Mouse (Mus musculus) forebrain, embryonic 16.5 days (tissue): ENCODE measurements around the gene Samd8. TPM values are rescaled to one million over a fixed set of nuclear protein-coding genes. Genes with fewer than 3 reads are reported as not detected.

ENCODE experiments used
- ATAC-seq: fragments of 200-750 bp; cut with Nextera tagmentation; 2 replicates; pipeline ENCODE4 v1.8.0; 2017; ENCODE audit warnings: mild to moderate bottlenecking, moderate library complexity
- H3K27ac ChIP-seq: fragments of 300-500 bp; sonication (generic); 2 replicates; pipeline ENCODE4 v1.5.1; 2014; ENCODE audit warnings: low read length, control low read depth
- H3K27me3 ChIP-seq: fragments of 300-500 bp; sonication (generic); replicated peaks from 2 replicates; pipeline ENCODE4 v1.6.1; 2014; ENCODE audit warnings: low read length; ENCODE audit not compliant: control insufficient read depth, insufficient read depth
- H3K36me3 ChIP-seq: fragments of 300-500 bp; sonication (generic); 2 replicates; pipeline ENCODE4 v1.6.1; 2014; ENCODE audit not compliant: control insufficient read depth, insufficient read depth
- H3K4me1 ChIP-seq: fragments of 300-500 bp; sonication (generic); replicated peaks from 2 replicates; pipeline ENCODE4 v1.6.1; 2014; ENCODE audit warnings: low read length; ENCODE audit not compliant: control insufficient read depth, insufficient read depth
- H3K4me2 ChIP-seq: fragments of 300-500 bp; sonication (generic); 2 replicates; pipeline ENCODE4 v1.6.1; 2014; ENCODE audit warnings: mild to moderate bottlenecking, low read length, control low read depth
- H3K4me3 ChIP-seq: fragments of 300-500 bp; sonication (generic); replicated peaks from 2 replicates; pipeline ENCODE4 v1.5.1; 2014; ENCODE audit warnings: mild to moderate bottlenecking, low read length, control low read depth
- H3K9ac ChIP-seq: fragments of 300-500 bp; sonication (generic); replicated peaks from 2 replicates; pipeline ENCODE4 v1.6.1; 2014; ENCODE audit warnings: low read depth, low read length, control low read depth
- H3K9me3 ChIP-seq: fragments of 300-500 bp; sonication (generic); 2 replicates; pipeline ENCODE4 v1.6.1; 2016; ENCODE audit warnings: low read length; ENCODE audit not compliant: control insufficient read depth
- WGBS: fragments of 180-500 bp; shearing (Covaris S2); extraction: QIAGEN DNeasy Blood & Tissue Kit; methylation state at CpG from one replicate; pipeline ENCODE4 v1.1.7; 2014; 5-methylcytosine and 5-hydroxymethylcytosine counted together
- polyA plus RNA-seq: library from polyadenylated mRNA; unstranded; fragments of >200 nt; fragmentation: Nextera tagmentation; extraction: Ambion mirVana; gene quantifications from 2 replicates; pipeline ENCODE4 v1.2.1, GENCODE M21; 2015

Samd8 gene
- polyA plus RNA-seq = 23.1 and 24.6 TPM in 2 replicates

DNA sequence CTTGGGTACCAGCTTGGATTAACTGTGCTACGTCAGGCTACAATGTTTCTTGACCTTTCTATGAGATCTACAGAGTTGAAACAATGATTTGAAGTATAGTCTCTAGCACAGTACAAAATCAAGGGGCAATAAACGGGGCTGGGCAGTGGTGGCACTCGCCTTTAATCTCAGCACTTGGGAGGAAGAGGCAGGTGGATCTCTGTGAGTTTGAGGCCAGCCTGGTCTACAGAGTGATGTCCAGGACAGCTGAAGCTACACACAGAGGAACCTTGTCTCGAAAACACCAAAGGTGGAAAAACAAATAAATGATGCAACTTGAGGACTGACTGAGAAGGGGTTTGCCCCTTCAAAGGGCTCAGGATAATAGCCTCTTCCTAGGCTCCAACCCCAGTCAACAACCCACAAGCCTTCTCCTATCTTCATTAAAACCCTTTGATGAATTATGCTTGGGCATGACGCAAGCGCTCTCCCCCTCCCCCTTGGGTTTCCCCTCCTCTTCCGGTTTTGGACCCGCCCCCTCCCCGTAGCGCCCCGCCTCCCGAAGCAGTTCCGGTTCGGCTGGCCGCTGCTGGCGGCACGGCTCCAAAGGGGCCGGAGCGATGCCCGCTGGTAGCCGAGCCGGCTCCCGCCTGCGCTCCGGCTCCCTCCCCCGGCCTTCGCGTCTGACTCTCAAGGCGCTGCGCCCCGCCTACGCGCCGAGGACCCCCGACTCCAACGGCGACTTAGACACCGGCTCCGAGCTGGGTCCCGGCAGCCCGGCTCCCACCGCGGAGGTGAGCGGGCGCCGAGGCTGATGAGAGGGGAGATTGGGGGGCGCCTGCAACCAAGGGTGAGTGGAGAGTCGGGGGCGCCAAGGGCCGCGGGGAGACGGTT is at the start of gene Samd8:
Gene Samd8 (plus strand): TSS at position 524 of the 873 bp plus-strand sequence.
- Histone ChIP-seq H3K9me3 (no peaks in the 10 kb centered on the region), H3K27me3 (no peaks in the 10 kb centered on the region), H3K4me2 (peak within 1 kb of the TSS; percentile 74), H3K36me3 (no peaks in the 10 kb centered on the region), H3K9ac (peak within 1 kb of the TSS; percentile 82), H3K27ac (peak within 1 kb of the TSS; percentile 86), H3K4me3 (peak within 1 kb of the TSS; percentile 84), H3K4me1 (peaks cover 13% of the 10 kb centered on the region)
- ATAC-seq = peak; percentile 82
- WGBS = 7% methylated on average over 51 of the region's 52 CpGs

DNA sequence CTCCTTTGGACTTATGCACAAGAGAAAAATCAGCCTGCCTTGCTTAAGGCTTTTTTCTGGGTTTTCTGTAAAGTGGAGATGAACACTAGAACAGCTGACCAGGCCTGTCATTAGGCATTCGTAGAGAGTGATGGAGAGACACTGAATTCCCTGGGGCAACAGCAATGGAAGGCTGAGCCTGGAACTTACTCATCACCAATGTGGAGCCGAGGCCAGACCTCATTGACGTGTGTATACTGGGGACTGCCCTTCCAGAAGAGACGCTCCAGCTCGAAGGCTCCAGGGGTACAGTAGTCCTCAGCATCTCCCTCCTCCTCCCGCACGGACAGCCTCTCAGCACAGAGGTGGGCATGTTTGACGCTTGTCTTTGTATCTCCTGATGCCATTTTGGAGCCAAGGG is 47.6 kb upstream of the Samd8 start:
- H3K9ac ChIP-seq = no peak overlapping the region
- no peak overlapping the region for H3K4me3 ChIP-seq
- no peak for ATAC-seq
- H3K4me2 ChIP-seq = no peak overlapping the region
- H3K27me3 ChIP-seq = no peaks in the 10 kb centered on the region
- H3K4me1 ChIP-seq = peaks cover 9% of the 10 kb centered on the region
- no peaks in the 10 kb centered on the region for H3K36me3 ChIP-seq
- 89% methylated on average over 8 of the region's 8 CpGs for WGBS
- no peak overlapping the region for H3K27ac ChIP-seq
- H3K9me3 ChIP-seq = no peaks in the 10 kb centered on the region

DNA sequence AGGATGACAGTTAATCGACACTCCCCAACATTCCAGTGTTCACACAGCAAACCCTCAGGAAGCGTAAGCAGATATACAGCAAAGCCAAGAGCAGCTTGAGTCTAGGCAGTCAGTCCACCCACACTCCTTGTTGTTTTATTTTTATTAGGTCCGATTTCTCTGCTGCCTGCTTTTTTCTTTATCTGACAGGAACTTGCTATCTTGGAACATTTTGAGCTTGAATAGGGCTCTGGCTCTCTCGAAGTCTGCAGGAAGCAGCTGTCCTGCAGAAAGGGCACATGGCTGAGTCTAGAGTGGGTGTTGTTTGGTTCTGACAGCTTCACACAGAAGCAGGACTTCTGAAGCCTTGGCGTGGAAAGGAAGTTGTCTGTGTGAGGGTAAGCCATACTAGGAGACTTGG is 47.1 kb upstream of the Samd8 start:
- no peak overlapping the region for H3K9ac ChIP-seq
- ATAC-seq = no peak
- no peaks in the 10 kb centered on the region for H3K27me3 ChIP-seq
- WGBS = 82% methylated on average over 5 of the region's 5 CpGs
- H3K4me1 ChIP-seq = peaks cover 9% of the 10 kb centered on the region
- no peak overlapping the region for H3K4me3 ChIP-seq
- no peak overlapping the region for H3K27ac ChIP-seq
- H3K36me3 ChIP-seq = no peaks in the 10 kb centered on the region
- H3K4me2 ChIP-seq = no peak overlapping the region
- no peaks in the 10 kb centered on the region for H3K9me3 ChIP-seq

DNA sequence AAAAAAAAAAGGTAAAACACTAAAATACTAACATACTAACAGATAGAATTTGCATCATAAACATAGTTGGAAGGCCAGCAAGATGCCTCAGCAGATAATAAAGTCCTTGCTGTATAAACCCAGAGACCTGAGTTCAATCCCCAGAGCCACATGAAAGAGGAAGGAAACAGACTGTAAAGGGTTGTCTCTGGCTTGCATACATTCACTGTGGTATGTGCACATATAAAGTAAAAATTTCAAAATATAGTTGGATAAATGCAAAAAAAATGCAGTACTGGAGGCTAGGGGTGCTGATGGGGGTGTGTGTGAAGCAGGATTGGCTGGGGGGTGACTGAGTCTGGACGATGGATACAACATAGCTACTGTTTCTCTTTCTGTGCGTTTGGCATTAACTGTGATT is 44.9 kb upstream of the Samd8 start:
- H3K4me1 ChIP-seq = peaks cover 9% of the 10 kb centered on the region
- WGBS = 88% methylated on average over 2 of the region's 2 CpGs
- H3K4me2 ChIP-seq = no peak overlapping the region

DNA sequence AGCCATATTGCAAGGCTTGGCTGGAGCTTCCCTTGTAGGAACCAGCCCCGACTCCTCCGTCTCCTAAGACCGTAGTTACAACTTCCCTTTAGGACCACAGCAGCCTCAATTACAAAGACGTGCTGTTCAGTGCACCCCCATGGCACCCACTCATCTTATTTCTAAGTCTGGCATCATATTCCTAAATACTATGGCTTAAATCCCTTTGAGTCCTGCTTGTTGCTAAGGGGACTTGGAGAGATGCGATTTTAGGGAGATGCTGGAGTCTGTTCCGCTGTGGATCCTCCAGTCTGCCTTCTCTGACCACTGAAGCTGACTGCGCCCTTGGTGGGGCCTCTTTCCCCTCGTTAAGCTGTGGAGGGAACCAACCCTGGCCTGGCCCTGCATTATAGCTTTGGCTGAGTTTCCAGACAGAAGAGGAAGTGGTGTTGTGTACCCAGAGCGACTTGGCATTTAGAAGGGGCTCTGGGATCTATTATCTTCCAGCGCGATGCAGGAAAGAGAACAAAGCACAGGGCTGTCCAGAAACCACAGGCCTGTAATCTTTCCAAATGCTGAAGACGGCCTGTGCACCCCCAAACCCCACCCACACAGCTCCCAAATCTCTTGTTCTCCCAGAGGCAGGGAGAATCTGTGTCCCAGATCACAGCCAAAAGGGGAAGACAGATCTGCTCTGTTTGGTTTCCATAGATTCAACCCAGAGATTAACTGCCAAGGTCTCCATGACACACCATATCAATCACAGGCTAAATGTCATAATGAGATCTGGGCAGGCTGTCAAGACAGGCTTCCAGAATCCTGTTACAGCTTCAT is 43.4 kb upstream of the Samd8 start:
- Histone ChIP-seq H3K4me3 (no peak overlapping the region), H3K36me3 (no peaks in the 10 kb centered on the region), H3K4me2 (no peak overlapping the region), H3K27ac (peak overlapping the region; percentile 84), H3K4me1 (peaks cover 9% of the 10 kb centered on the region), H3K27me3 (no peaks in the 10 kb centered on the region), H3K9ac (no peak overlapping the region; the same call in 1 of the 2 replicates), H3K9me3 (no peaks in the 10 kb centered on the region)
- ATAC-seq = peak; percentile 82
- WGBS = 42% methylated on average over 12 of the region's 12 CpGs

More for the DNA sequence above, 44.9 kb upstream of the Samd8 start:
- no peak overlapping the region for H3K27ac ChIP-seq
- no peak overlapping the region for H3K9ac ChIP-seq
- H3K4me3 ChIP-seq = no peak overlapping the region
- ATAC-seq = no peak
- H3K9me3 ChIP-seq = no peaks in the 10 kb centered on the region
- no peaks in the 10 kb centered on the region for H3K36me3 ChIP-seq
- no peaks in the 10 kb centered on the region for H3K27me3 ChIP-seq

DNA sequence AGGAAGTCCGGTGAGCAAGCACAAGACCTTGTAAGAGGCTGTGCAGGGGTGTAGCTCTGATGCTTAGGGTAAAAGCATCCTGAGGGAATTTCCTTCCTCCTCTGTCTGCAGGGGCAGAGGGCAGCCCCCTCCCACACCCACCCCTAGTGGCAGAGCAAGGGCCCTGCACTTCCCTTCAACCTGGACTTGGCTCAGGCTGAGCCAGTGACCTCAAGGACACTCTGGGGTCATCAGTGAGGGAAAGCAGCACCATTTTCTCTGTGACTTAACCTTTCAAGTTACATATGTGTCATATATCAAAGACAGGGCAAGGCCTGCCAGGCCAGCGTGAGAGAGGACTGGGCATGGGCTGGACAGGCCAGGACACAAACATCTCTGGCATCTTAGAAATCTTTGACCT is 40.8 kb upstream of the Samd8 start:
- no peak overlapping the region for H3K4me2 ChIP-seq
- H3K9ac ChIP-seq = no peak overlapping the region
- WGBS = 61% methylated on average over 2 of the region's 2 CpGs
- H3K4me3 ChIP-seq = no peak overlapping the region
- ATAC-seq = no peak
- H3K36me3 ChIP-seq = no peaks in the 10 kb centered on the region
- H3K27ac ChIP-seq = no peak overlapping the region
- H3K27me3 ChIP-seq = no peaks in the 10 kb centered on the region
- no peaks in the 10 kb centered on the region for H3K9me3 ChIP-seq
- H3K4me1 ChIP-seq = peaks cover 9% of the 10 kb centered on the region

DNA sequence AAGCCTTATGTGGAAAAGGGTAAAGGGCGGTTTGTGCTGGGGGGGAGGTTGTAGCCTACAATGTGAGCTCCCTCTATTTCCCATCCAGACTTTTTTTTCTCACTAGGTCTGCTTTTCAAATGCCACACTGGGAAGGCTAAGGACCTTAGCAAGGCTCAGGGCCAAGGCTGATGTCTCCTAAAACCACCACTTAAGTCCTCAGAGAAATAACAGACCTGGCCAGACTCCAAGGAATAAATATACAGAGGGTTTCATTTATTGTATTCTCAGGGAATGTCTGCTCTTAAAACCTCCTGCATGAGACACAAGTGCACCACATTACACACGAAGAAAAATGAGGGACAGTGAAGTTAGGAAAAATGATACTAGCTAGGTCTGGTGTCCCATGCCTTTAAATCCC is 39.1 kb upstream of the Samd8 start:
- Histone ChIP-seq H3K9ac (no peak overlapping the region), H3K9me3 (0 out of 2 replicates have a peak, but pooled peaks cover 3% of the 10 kb centered on the region), H3K27ac (no peak overlapping the region), H3K4me2 (no peak overlapping the region), H3K4me1 (peaks cover 9% of the 10 kb centered on the region), H3K36me3 (no peaks in the 10 kb centered on the region), H3K4me3 (no peak overlapping the region), H3K27me3 (no peaks in the 10 kb centered on the region)
- 65% methylated on average over 2 of the region's 2 CpGs for WGBS
- no peak for ATAC-seq

DNA sequence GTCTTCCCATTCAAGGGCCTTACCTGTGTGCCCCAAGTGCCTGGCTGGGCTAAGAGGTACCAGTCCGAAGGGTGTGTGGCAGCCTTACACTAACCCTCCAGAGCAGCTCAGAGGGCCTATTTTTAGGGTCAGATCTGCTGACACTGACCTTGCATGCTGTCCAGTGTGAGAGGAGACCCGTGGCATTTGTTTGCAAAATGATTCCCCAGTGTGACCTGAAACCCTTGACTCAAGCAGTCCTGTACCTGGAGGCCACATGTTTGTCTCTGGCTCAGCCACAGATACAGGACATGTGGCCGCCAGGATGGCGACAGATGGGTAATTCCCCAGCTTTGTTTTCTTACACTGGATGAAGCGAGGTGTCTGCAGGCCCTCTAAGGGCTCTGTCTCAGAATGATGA is 35.8 kb upstream of the Samd8 start, which contains the start of gene Dupd1:
Gene Dupd1 (minus strand): TSS at position 91 of the 400 bp plus-strand sequence.
- 0 out of 2 replicates have a peak, but pooled peaks cover 3% of the 10 kb centered on the region for H3K9me3 ChIP-seq
- H3K4me3 ChIP-seq = no peak within 1 kb of the TSS
- H3K4me2 ChIP-seq = no peak within 1 kb of the TSS
- no peak within 1 kb of the TSS for H3K27ac ChIP-seq
- H3K9ac ChIP-seq = no peak within 1 kb of the TSS
- 84% methylated on average over 5 of the region's 5 CpGs for WGBS
- peaks cover 2% of the 10 kb centered on the region for H3K4me1 ChIP-seq
- no peaks in the 10 kb centered on the region for H3K27me3 ChIP-seq
- H3K36me3 ChIP-seq = no peaks in the 10 kb centered on the region
- no peak for ATAC-seq
